Mouse (Mus musculus) heart, adult 8-10 months (tissue): ENCODE data around the gene Erich6. TPM values are rescaled to one million over a fixed set of nuclear protein-coding genes. Genes with fewer than 3 reads are reported as not detected.

Source experiments
- total RNA-seq, 4 experiments: library from RNA; stranded (reverse); gene quantifications; 2 replicates each; pipeline ENCODE4 v1.2.4; 2022

The Erich6 gene
- total RNA-seq, 4 experiments from 2014 or later: not detected

Other genes with a start within 250 kb of the Erich6 start
- gene Tsc22d2, start 222.5 kb downstream of the Erich6 start, total RNA-seq: 10 to 100 TPM; 18.5 to 26.6 (median 22.1) TPM
- 10 to 100 TPM; 35.5 to 36.8 (median 35.8) TPM for gene Eif2a, start 111.4 kb downstream of the Erich6 start, total RNA-seq
- 10 to 100 TPM in 2 of 4 experiments, 1 to 10 TPM in 2; 8.8 to 14.1 (median 9.6) TPM for gene Serp1, start 111.3 kb downstream of the Erich6 start, total RNA-seq
- gene Selenot, start 60.6 kb downstream of the Erich6 start, total RNA-seq: 100 to 1,000 TPM; 116 to 126 (median 120) TPM
- gene Siah2, start 55.2 kb upstream of the Erich6 start, total RNA-seq: 10 to 100 TPM in 1 of 4 experiments, 1 to 10 TPM in 3; 5.3 to 10.6 (median 7.6) TPM
- under 1 TPM; 0.12 to 0.57 (median 0.20) TPM for gene Mindy4b-ps, start 185.1 kb upstream of the Erich6 start, total RNA-seq
- gene Clrn1, start 248.1 kb upstream of the Erich6 start, total RNA-seq: not detected